Mouse (Mus musculus): ENCODE measurements around the gene Zfp11. TPM values are rescaled to one million over a fixed set of nuclear protein-coding genes. Genes with fewer than 3 reads are reported as not detected.
"Not testable (repeated sequence)": the region's sequence is repeated elsewhere in the genome, so short reads cannot be mapped to it uniquely, and the experiment has no call there.

Zfp11 gene
- polyA plus RNA-seq (2016; fragmentation: Nextera tagmentation; extraction: Ambion mirVana) = 5.8 and 6.5 TPM in 2 replicates

DNA sequence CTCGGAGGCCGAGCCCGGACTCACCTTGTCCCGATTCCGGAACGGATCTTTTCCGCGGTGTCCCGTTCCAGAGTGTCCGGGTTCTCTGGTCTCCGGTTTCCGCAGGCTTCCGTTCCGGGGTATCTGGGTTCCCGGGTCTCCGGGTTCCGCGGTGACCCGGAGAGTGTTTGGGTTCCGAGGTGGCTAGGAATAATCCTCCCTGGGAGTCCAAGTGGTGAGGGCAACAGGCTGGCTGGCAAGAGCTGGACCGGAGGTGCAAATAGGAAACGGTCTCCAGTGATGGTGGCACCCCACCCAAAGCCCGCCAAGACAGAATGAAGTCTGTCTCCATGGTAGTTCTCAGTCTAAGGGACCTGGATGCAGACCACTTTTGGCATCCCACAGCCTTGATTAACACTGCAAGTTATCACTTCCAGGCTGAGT, at the start of gene Zfp11:
Gene Zfp11 (minus strand): TSS at position 64 of the 423 bp plus-strand sequence.
- Histone ChIP-seq H3K9me3 (replicated peaks) (peaks cover 5% of the 10 kb centered on the region; the same call in 1 of the 2 replicates), H3K36me3 (no peaks in the 10 kb centered on the region), H3K4me3 (peak within 1 kb of the TSS; percentile 80), H3K27ac (no peak within 1 kb of the TSS), H3K9ac (peak within 1 kb of the TSS; percentile 90), H3K27me3 (no peaks in the 10 kb centered on the region), H3K4me1 (peaks cover 9% of the 10 kb centered on the region), H3K4me2 (replicated peaks) (peak within 1 kb of the TSS; percentile 79)
- peak; percentile 78 for ATAC-seq (ENCODE audit: low FRiP score)
- 2% methylated on average over 23 of the region's 23 CpGs for WGBS

DNA sequence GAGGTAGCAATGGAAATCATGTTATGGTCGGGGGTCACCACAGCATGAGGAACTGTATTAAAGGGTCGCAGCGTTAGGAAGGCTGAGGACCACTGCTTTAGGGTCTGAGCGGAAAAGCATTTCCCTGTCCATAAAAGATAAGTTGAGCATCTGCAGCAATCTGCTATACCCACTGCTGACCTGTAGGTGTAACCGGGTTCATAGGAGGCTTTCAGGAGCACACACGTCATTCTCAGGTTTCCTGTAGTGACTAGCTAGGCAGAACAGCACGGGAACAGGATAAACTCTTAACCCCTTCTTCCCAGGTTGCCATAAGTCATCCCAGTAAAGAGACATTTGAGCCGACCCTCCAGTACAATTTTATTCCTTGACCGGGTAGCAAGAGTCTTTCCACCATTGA, 47.1 kb upstream of the Zfp11 start:
- ATAC-seq (ENCODE audit: low FRiP score) = no peak
- no peak overlapping the region for H3K27ac ChIP-seq
- no peaks in the 10 kb centered on the region for H3K9me3 ChIP-seq (replicated peaks)
- H3K4me3 ChIP-seq = no peak overlapping the region
- H3K4me1 ChIP-seq = peaks cover 8% of the 10 kb centered on the region
- WGBS = 90% methylated on average over 9 of the region's 9 CpGs
- no peak overlapping the region for H3K4me2 ChIP-seq (replicated peaks)
- peaks cover 6% of the 10 kb centered on the region; the same call in 1 of the 2 replicates for H3K27me3 ChIP-seq
- no peak overlapping the region for H3K9ac ChIP-seq
- peaks cover 35% of the 10 kb centered on the region for H3K36me3 ChIP-seq

DNA sequence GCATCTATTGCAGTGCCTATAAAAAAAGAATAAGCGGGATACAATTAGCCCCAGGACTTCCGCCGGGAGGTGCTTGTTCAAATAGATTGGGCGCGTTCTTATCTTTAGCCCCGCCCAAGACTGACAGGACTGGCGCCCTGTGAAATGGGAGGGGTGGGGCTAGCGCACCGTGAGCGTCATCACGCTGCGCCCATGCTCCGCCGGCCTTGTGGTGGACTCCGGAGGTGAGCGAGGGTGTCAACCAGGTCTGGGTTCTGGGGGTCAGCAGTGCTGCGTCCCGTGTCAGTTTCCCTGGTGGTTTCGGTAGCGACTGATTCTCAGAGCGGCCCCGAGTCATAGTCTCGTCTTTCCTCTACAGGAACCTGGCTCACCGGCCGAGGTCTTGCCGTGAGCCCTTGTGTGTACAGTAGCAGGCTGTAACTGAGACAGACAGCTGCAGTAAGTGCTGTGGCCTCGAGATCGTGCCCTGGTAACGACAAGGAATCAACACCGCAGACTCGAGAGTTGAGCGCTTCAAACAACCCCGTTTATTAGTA, 45.5 kb upstream of the Zfp11 start, which contains the start of gene Mrps17:
Gene Mrps17 (plus strand): TSS at position 172 of the 536 bp plus-strand sequence.
- H3K4me3 ChIP-seq = peak within 1 kb of the TSS; percentile 74
- peaks cover 35% of the 10 kb centered on the region for H3K36me3 ChIP-seq
- H3K27ac ChIP-seq = 0 out of 2 replicates have a peak within 1 kb of the TSS, but pooled peaks have one; percentile 30
- peak within 1 kb of the TSS; percentile 73 for H3K4me2 ChIP-seq (replicated peaks)
- H3K9ac ChIP-seq = peak within 1 kb of the TSS; percentile 74
- WGBS = under 1% methylated on average over 33 of the region's 33 CpGs
- peaks cover 8% of the 10 kb centered on the region for H3K4me1 ChIP-seq
- peaks cover 12% of the 10 kb centered on the region for H3K27me3 ChIP-seq
- H3K9me3 ChIP-seq (replicated peaks) = no peaks in the 10 kb centered on the region
- peak; percentile 96 for ATAC-seq (ENCODE audit: low FRiP score)

DNA sequence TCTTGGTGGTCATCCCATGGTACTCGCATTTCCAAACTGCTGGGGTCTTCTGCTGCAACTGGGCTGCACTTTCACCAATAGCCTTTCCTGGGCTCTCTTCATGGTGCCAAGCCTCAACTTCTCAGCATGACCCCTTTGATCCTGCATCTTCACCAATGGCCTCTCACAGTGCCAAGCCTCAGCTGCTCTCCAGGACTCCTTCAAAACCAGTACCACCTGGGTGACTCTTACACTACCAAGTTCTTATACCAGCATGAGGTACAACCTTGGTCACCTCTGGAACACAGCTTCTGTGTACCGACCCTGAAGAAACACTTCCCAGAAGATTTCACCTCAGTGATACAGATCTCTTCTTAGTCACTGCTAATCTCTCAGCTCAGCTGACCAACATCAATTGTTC, 38.5 kb upstream of the Zfp11 start, which contains the start of gene Sept14:
Gene Sept14 (minus strand): TSS at position 101 of the 400 bp plus-strand sequence.
- H3K4me2 ChIP-seq (replicated peaks) = no peak within 1 kb of the TSS
- 55% methylated on average over 2 of the region's 2 CpGs for WGBS
- no peaks in the 10 kb centered on the region for H3K36me3 ChIP-seq
- H3K4me1 ChIP-seq = no peaks in the 10 kb centered on the region
- no peak within 1 kb of the TSS for H3K9ac ChIP-seq
- H3K4me3 ChIP-seq = no peak within 1 kb of the TSS
- H3K27ac ChIP-seq = no peak within 1 kb of the TSS
- no peak for ATAC-seq (ENCODE audit: low FRiP score)
- H3K9me3 ChIP-seq (replicated peaks) = no peaks in the 10 kb centered on the region
- peaks cover 15% of the 10 kb centered on the region for H3K27me3 ChIP-seq

DNA sequence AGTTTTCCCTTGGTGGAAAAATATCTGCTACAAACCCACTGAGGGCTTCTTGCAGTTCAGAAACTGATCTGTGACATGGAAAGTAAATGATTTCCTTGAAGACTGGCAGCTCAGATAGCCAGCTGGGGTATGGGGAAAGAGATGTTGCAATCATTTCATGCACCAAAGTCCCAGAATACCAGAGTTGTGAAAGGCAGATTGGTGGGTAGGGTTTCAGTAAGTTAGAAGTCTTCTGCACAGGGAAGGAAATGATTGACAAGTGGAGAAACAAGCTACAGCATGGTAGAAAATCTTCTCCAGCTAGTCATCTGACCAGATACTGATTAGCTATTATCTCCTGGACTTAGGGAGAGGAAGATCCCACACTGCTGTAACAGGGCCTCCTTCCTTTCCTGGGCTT, 33.5 kb upstream of the Zfp11 start:
- H3K4me2 ChIP-seq (replicated peaks) = no peak overlapping the region
- no peak overlapping the region for H3K9ac ChIP-seq
- no peak overlapping the region for H3K27ac ChIP-seq
- no peaks in the 10 kb centered on the region for H3K36me3 ChIP-seq
- ATAC-seq (ENCODE audit: low FRiP score) = no peak
- no peaks in the 10 kb centered on the region for H3K9me3 ChIP-seq (replicated peaks)
- H3K4me1 ChIP-seq = no peaks in the 10 kb centered on the region
- H3K27me3 ChIP-seq = peaks cover 8% of the 10 kb centered on the region; the same call in 1 of the 2 replicates
- no peak overlapping the region for H3K4me3 ChIP-seq

DNA sequence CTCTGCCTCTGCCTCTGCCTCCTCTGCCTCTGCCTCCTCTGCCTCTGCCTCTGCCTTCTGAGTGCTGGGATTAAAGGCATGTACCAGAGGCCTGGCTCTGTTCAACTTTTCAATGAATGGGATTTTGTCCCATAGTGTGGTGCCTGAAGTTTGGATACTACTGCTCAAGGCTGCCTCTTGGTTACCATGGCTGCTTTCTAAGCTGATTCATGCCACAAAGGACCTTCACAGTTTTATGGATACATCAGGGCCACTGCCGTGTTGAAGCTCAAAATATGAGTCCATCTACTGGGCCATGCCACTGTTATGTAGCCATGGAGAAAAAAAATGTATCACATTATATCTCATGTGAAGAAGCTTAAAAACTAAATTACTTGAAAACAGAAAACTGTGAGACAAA, 31.8 kb upstream of the Zfp11 start:
- Histone ChIP-seq H3K4me1 (no peaks in the 10 kb centered on the region), H3K36me3 (no peaks in the 10 kb centered on the region), H3K27ac (no peak overlapping the region), H3K27me3 (peaks cover 8% of the 10 kb centered on the region; the same call in 1 of the 2 replicates), H3K9me3 (replicated peaks) (no peaks in the 10 kb centered on the region), H3K4me3 (no peak overlapping the region), H3K4me2 (replicated peaks) (no peak overlapping the region), H3K9ac (no peak overlapping the region)
- WGBS = 78% methylated on average over 1 of the region's 1 CpGs
- no peak for ATAC-seq (ENCODE audit: low FRiP score)

DNA sequence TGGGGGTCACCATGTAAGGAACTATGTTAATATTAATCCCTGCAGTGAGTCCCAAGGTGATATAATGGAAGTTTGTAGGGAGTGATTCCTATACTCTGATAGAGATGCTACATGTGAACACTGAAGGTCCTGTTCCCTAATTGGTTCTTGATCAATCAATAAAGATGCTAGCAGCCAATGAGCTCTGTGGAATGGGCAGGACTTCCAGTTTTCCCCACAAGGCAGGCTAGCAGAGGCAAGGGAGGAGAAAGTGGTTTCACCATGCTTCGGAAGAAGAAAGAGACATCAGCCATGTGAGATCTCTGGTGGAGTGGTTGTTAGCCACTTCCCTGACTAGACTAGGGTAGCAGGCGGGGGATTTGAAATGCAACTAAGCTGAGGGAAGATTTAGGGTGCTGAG, 30.6 kb upstream of the Zfp11 start:
- H3K9me3 ChIP-seq (replicated peaks) = no peaks in the 10 kb centered on the region
- WGBS = 39% methylated on average over 2 of the region's 2 CpGs
- ATAC-seq (ENCODE audit: low FRiP score) = no peak
- H3K4me1 ChIP-seq = no peaks in the 10 kb centered on the region
- no peak overlapping the region for H3K9ac ChIP-seq
- no peak overlapping the region for H3K4me2 ChIP-seq (replicated peaks)
- H3K36me3 ChIP-seq = no peaks in the 10 kb centered on the region
- H3K4me3 ChIP-seq = no peak overlapping the region
- H3K27ac ChIP-seq = no peak overlapping the region
- H3K27me3 ChIP-seq = peaks cover 8% of the 10 kb centered on the region; the same call in 1 of the 2 replicates

DNA sequence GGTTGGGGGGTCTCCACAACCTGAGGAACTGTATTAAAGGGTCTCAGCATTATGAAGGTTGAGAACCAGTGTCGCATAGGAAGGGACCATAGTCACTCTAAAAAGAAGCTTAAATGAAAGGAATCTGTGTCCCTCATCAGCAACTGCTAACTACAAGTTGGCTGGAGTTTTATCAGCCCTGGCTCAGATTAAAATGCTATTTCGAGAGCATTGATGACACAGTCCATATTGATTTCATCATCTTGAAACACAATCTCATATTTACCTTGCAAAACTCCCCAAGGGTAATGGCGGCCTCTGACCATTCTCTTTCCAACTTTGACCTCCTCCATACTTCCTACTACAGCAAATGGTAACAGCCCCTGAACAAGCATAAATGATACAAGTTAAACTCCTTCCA, 20.6 kb upstream of the Zfp11 start:
- Histone ChIP-seq H3K9me3 (replicated peaks) (no peaks in the 10 kb centered on the region), H3K27me3 (no peaks in the 10 kb centered on the region), H3K4me3 (no peak overlapping the region), H3K9ac (no peak overlapping the region), H3K4me2 (replicated peaks) (no peak overlapping the region), H3K36me3 (no peaks in the 10 kb centered on the region), H3K27ac (no peak overlapping the region), H3K4me1 (no peaks in the 10 kb centered on the region)
- WGBS = 84% methylated on average over 3 of the region's 3 CpGs
- ATAC-seq (ENCODE audit: low FRiP score) = no peak

DNA sequence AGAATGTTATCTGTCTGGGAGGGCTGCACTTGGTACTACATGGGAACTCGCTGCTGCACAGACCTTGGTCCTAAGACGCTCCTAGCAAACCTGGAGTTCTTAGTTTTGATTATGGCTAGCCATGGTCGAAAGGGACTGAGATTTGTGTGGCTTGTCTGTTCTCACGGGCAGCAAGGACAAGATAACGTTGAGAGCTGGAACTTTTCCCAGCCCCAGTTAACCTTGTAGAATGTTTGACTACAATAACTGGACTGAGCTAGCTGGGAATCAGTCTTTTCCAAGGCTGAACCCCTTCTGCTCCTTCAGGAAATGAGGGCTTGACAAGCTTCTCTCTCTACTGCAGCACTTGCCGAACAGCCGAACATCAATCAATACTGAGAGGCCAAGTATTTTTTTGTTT, 17.7 kb upstream of the Zfp11 start:
- H3K4me2 ChIP-seq (replicated peaks) = no peak overlapping the region
- H3K9ac ChIP-seq = no peak overlapping the region
- WGBS = 84% methylated on average over 7 of the region's 7 CpGs

DNA sequence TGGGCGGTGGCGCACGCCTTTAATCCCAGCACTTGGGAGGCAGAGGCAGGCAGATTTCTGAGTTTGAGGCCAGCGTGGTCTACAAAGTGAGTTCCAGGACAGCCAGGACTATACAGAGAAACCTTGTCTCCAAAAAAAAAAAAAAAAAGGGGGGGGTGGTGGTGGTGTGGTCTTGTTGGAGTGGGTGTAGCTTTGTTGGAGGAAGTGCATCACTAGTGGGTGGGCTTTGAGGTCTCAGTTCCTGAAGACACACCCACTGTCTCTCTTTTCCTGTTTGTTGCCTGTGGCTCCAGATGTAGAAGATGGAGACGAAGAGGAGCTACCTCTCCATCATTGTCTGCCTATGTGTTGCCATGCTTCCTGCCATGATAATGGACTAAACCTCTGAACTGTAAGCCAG, 15.2 kb upstream of the Zfp11 start:
- WGBS = 94% methylated on average over 5 of the region's 5 CpGs
- not testable (repeated sequence) for H3K9ac ChIP-seq; H3K4me1 ChIP-seq; H3K4me3 ChIP-seq; H3K36me3 ChIP-seq; H3K9me3 ChIP-seq (replicated peaks); H3K27ac ChIP-seq; ATAC-seq (ENCODE audit: low FRiP score); H3K4me2 ChIP-seq (replicated peaks); H3K27me3 ChIP-seq

More for the DNA sequence above, 17.7 kb upstream of the Zfp11 start:
- H3K27ac ChIP-seq = no peak overlapping the region
- no peak overlapping the region for H3K4me3 ChIP-seq
- H3K9me3 ChIP-seq (replicated peaks) = no peaks in the 10 kb centered on the region
- no peaks in the 10 kb centered on the region for H3K27me3 ChIP-seq
- no peak for ATAC-seq (ENCODE audit: low FRiP score)
- no peaks in the 10 kb centered on the region for H3K4me1 ChIP-seq
- no peaks in the 10 kb centered on the region for H3K36me3 ChIP-seq

DNA sequence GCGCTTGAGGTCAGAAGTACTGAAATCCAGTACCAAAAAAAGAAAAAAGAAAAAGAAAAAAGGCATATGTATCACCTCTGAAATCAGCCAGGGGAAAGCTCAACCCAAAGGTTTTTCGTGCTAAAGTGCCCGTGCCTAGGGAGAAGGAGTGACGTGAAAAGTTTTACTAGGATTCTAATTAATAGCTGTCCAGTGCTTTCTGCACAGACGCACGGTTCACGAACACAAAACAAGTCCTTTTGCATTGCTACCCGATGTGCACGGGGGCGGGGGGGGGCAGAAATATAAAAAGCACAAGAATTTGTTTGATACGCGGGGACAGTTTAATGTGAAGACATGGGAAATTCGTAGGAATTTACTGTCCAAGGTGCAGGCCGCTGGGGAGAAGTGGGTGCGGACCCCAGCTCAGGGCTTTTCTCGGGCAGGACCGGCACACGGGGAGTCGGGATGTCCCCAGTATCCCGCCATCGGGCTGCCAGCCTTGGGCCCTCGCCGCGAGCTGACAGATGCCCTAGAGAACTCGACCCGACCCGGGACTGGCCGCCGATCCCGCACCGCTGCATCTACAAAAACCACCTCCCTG, 355 bp downstream of the Zfp11 start:
- Histone ChIP-seq H3K4me1 (peaks cover 9% of the 10 kb centered on the region), H3K27ac (no peak overlapping the region), H3K36me3 (no peaks in the 10 kb centered on the region), H3K4me2 (replicated peaks) (peak overlapping the region; percentile 79), H3K9me3 (replicated peaks) (peaks cover 5% of the 10 kb centered on the region; the same call in 1 of the 2 replicates), H3K27me3 (no peaks in the 10 kb centered on the region), H3K4me3 (peak overlapping the region; percentile 80), H3K9ac (peak overlapping the region; percentile 90)
- peak; percentile 67 for ATAC-seq (ENCODE audit: low FRiP score)
- 1% methylated on average over 31 of the region's 31 CpGs for WGBS

DNA sequence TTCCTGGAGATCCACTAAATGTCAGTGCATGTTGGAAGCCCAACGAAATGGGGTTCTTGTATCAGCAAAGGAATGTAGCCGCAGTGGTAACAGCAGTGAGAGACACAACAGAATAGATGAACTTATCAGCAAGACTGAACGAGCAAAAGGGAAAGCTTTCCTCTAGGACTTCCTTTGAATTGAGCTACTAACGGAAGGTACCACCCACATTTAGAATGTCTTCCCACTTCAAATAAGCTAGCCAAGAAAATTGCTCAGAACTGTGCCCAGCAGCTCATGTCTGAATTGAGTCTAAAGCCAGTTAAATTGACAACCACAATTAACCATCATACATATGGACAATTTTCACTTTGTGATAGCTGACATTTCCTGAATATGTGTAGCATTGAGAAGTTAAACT, 2.0 kb downstream of the Zfp11 start:
- no peak for ATAC-seq (ENCODE audit: low FRiP score)
- no peaks in the 10 kb centered on the region for H3K9me3 ChIP-seq (replicated peaks)

More for the DNA sequence above, 2.0 kb downstream of the Zfp11 start:
- Histone ChIP-seq H3K36me3 (no peaks in the 10 kb centered on the region), H3K4me2 (replicated peaks) (no peak overlapping the region), H3K4me3 (no peak overlapping the region), H3K9ac (no peak overlapping the region), H3K27ac (no peak overlapping the region), H3K27me3 (no peaks in the 10 kb centered on the region), H3K4me1 (peaks cover 9% of the 10 kb centered on the region)
- 89% methylated on average over 4 of the region's 4 CpGs for WGBS

Measured in hindbrain, embryonic 12.5 days (tissue).